Mouse (Mus musculus): ENCODE data around the gene H2al2a. TPM values are rescaled to one million over a fixed set of nuclear protein-coding genes. Genes with fewer than 3 reads are reported as not detected.

The H2al2a gene
- polyA plus RNA-seq, 1 experiment from 2014 or later, result not detected

DNA sequence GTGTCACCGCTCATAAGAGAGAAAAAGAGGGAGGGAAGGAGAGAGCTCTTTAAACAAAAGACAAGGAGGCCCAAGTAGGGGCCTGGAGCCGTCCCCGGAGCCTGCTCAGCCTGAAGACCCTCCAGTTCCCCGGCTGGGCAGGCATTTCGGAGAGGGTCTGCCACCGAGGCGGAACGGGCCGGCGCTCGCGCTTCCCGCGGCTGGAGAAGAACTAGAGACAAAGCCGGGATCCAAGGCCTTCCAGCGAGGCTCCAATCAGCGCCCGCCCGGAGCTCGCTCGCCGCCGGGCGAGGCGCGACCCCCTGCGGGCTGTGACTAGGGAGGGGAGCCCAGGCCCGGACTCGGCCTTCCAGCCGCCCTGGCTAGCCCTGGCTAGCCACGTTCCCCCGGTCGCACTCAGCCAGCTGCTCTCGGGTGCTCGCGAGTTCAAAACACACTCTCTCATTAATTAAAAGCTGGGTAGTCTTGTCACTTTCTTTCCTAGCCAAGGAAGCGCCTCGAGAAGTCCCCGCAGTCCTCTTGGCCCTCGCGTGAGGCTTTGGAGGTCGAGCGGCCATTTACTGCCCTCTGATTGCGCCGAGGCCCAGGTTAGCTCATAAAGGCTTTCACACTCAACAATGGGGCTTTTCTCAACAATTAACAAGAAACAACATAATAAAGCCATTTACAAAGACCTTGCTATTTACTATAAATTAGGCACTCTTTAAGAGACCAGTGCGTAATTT, 43.0 kb upstream of the H2al2a start:
- Histone ChIP-seq H3K36me3 (ENCODE audit: insufficient read depth) (no peaks in the 10 kb centered on the region), H3K4me2 (peak overlapping the region; percentile 64), H3K9ac (peak overlapping the region; percentile 58), H3K4me3 (ENCODE audit: low read depth, low read length) (peak overlapping the region; percentile 27), H3K27me3 (ENCODE audit: insufficient read depth, low read length) (no peaks in the 10 kb centered on the region), H3K9me3 (ENCODE audit: low read depth, low read length) (no peaks in the 10 kb centered on the region), H3K4me1 (ENCODE audit: insufficient read depth) (peaks cover 33% of the 10 kb centered on the region), H3K27ac (ENCODE audit: low read depth) (peak overlapping the region; percentile 48)
- DNase-seq, result peak; percentile 70
- no peak for TF ChIP-seq CTCF (IDR thresholded peaks at IDR 0.05; ENCODE audit: low read depth)
- ATAC-seq (ENCODE audit: insufficient read depth), result peak; percentile 61
- 9% methylated on average over 46 of the region's 46 CpGs for WGBS

DNA sequence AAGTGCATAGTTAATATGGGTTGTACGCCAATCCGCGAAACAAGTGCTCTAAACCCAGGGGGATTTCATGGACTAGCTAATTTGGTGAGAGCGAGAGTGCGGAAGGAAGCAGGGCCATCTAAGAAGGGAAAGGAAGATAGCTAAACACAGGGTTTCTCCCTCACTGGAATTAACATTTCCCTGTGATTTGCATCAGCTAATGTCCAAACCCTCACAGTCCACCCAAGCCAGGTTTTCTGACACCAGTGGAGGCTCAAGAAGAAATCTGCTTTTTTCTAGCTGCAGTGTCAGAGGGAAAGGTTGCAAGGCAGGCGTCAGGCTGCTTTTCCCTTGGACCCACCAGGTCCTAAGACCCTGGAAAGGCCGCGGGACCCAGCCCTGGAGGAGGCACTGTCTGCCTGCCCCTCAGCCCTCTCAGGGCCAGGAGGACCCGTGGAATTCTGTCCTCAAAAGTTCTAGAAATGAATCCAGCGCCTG, 42.2 kb upstream of the H2al2a start:
- peak overlapping the region; percentile 48 for H3K27ac ChIP-seq (ENCODE audit: low read depth)
- no peaks in the 10 kb centered on the region for H3K9me3 ChIP-seq (ENCODE audit: low read depth, low read length)
- WGBS, result 64% methylated on average over 10 of the region's 10 CpGs
- no peaks in the 10 kb centered on the region for H3K36me3 ChIP-seq (ENCODE audit: insufficient read depth)
- H3K9ac ChIP-seq, result peak overlapping the region; percentile 58; the same call in 1 of the 2 replicates
- DNase-seq (peak; percentile 23), ATAC-seq (ENCODE audit: insufficient read depth) (no peak)
- H3K4me3 ChIP-seq (ENCODE audit: low read depth, low read length), result 0 out of 2 replicates have a peak overlapping the region, but pooled peaks have one; percentile 27
- TF ChIP-seq CTCF (IDR thresholded peaks at IDR 0.05; ENCODE audit: low read depth), result no peak
- H3K4me2 ChIP-seq, result peak overlapping the region; percentile 64; the same call in 1 of the 2 replicates
- H3K4me1 ChIP-seq (ENCODE audit: insufficient read depth), result peaks cover 30% of the 10 kb centered on the region
- no peaks in the 10 kb centered on the region for H3K27me3 ChIP-seq (ENCODE audit: insufficient read depth, low read length)

DNA sequence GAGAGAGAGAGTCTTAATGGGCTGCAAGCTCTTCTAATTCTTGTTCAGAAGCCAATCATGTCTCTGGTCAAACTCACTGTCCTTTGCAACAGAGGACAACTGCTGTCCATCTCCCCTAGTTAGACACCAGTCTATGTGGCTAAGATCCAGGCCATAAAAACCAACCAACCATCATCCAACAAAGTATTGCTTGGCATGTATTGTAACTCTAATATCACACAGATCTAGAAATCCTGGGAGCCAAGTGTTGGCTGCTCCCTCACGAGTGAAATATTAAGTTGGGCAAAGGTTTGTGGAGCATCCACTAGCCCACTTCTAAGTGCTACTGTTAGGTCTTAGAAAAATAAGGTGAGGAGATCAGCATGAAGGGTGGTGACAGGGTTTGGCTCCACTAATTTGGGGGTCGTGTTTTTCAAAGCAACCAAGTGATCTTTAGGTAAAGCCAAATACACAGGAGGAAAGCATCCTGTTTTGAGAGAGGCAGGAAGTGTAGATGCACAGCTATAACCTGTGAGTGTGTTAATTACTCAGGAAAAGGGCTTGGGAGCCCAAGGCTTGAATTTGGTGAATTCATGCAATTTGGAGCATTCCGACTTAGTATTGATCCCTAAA, 41.5 kb upstream of the H2al2a start:
- WGBS, result 65% methylated on average over 3 of the region's 3 CpGs
- DNase-seq, result peak; percentile 3

DNA sequence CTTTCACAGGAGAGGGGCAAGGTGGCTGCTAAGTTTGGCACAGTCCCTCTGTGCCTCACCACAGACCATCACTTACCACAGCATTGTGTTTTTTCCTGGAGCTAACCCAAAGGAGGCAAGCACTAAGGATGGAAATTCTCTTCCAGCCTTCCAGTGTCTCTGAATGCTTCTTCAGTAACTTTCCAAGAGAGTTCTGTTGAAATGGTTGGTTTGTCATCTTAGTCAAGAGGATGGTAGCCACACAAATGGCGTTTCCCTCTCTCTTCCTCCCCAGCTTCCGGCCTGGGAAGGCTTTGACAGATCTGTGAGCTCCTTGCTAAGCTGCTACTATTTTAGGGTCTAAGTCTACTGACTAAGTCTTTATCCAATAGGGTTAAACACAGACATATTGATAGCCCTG, 40.7 kb upstream of the H2al2a start, which contains the start of gene A930004D18Rik:
Gene A930004D18Rik (minus strand): TSS at position 247 of the 400 bp plus-strand sequence.
- H3K4me1 ChIP-seq (ENCODE audit: insufficient read depth), result peaks cover 25% of the 10 kb centered on the region
- H3K27ac ChIP-seq (ENCODE audit: low read depth), result no peak within 1 kb of the TSS
- no peak for ATAC-seq (ENCODE audit: insufficient read depth)
- DNase-seq, result peak; percentile 3
- TF ChIP-seq CTCF (IDR thresholded peaks at IDR 0.05; ENCODE audit: low read depth), result no peak
- no peaks in the 10 kb centered on the region for H3K27me3 ChIP-seq (ENCODE audit: insufficient read depth, low read length)
- no peaks in the 10 kb centered on the region for H3K9me3 ChIP-seq (ENCODE audit: low read depth, low read length)
- no peak within 1 kb of the TSS for H3K4me2 ChIP-seq
- no peaks in the 10 kb centered on the region for H3K36me3 ChIP-seq (ENCODE audit: insufficient read depth)
- H3K4me3 ChIP-seq (ENCODE audit: low read depth, low read length), result no peak within 1 kb of the TSS
- H3K9ac ChIP-seq, result no peak within 1 kb of the TSS
- 60% methylated on average over 2 of the region's 2 CpGs for WGBS

More for the DNA sequence above, 41.5 kb upstream of the H2al2a start:
- H3K4me3 ChIP-seq (ENCODE audit: low read depth, low read length), result no peak overlapping the region
- H3K27ac ChIP-seq (ENCODE audit: low read depth), result no peak overlapping the region
- no peak for ATAC-seq (ENCODE audit: insufficient read depth)
- no peaks in the 10 kb centered on the region for H3K36me3 ChIP-seq (ENCODE audit: insufficient read depth)
- H3K27me3 ChIP-seq (ENCODE audit: insufficient read depth, low read length), result no peaks in the 10 kb centered on the region
- TF ChIP-seq CTCF (IDR thresholded peaks at IDR 0.05; ENCODE audit: low read depth), result no peak
- H3K9ac ChIP-seq, result no peak overlapping the region
- no peak overlapping the region for H3K4me2 ChIP-seq
- no peaks in the 10 kb centered on the region for H3K9me3 ChIP-seq (ENCODE audit: low read depth, low read length)
- peaks cover 26% of the 10 kb centered on the region for H3K4me1 ChIP-seq (ENCODE audit: insufficient read depth)

DNA sequence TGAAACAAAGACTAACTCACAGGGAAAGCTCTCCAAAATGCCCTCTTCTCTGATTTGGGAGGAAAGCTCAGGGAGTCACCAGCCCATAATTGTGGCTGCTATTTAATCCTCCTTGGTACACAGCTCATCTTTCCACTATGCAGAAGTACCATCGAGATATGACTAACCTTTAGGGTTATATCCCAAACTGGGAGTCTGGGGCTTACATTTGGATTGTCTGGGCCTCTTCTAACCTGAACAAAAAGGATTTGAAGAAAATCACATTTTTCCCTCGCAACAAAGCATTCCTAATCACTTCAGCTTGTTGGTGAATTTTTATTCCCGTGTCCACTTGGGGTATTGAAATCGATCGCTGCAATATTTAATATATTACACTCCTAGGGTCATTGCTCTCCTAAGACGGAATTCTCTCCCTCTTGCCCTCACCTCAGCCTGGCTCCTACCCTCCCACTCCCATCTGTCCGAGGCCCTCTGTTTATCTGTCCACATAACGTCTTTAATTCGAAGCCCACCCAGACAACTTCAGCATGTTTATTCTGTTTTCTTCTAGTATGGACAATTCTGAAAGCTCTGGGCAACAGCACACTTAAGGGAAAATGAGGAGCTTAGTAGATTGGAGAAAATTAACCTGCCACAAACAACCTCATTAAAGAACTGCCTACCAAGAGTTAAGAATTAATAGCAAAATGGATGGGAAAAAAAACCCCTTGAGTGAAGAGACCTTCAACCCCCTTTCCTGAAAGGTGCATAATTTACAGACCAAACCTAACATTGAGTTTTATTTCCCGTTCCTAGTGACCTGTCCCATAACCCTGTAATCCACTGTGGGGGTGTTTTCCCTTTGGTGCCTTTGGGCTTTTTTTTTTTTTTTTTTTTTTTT, 37.9 kb upstream of the H2al2a start:
- Histone ChIP-seq H3K9me3 (ENCODE audit: low read depth, low read length) (no peaks in the 10 kb centered on the region), H3K4me1 (ENCODE audit: insufficient read depth) (peaks cover 16% of the 10 kb centered on the region), H3K4me2 (no peak overlapping the region), H3K36me3 (ENCODE audit: insufficient read depth) (no peaks in the 10 kb centered on the region), H3K27ac (ENCODE audit: low read depth) (no peak overlapping the region), H3K4me3 (ENCODE audit: low read depth, low read length) (no peak overlapping the region), H3K9ac (no peak overlapping the region), H3K27me3 (ENCODE audit: insufficient read depth, low read length) (no peaks in the 10 kb centered on the region)
- 72% methylated on average over 10 of the region's 10 CpGs for WGBS
- TF ChIP-seq CTCF (IDR thresholded peaks at IDR 0.05; ENCODE audit: low read depth), result no peak
- no peak for ATAC-seq (ENCODE audit: insufficient read depth)
- no peak for DNase-seq

DNA sequence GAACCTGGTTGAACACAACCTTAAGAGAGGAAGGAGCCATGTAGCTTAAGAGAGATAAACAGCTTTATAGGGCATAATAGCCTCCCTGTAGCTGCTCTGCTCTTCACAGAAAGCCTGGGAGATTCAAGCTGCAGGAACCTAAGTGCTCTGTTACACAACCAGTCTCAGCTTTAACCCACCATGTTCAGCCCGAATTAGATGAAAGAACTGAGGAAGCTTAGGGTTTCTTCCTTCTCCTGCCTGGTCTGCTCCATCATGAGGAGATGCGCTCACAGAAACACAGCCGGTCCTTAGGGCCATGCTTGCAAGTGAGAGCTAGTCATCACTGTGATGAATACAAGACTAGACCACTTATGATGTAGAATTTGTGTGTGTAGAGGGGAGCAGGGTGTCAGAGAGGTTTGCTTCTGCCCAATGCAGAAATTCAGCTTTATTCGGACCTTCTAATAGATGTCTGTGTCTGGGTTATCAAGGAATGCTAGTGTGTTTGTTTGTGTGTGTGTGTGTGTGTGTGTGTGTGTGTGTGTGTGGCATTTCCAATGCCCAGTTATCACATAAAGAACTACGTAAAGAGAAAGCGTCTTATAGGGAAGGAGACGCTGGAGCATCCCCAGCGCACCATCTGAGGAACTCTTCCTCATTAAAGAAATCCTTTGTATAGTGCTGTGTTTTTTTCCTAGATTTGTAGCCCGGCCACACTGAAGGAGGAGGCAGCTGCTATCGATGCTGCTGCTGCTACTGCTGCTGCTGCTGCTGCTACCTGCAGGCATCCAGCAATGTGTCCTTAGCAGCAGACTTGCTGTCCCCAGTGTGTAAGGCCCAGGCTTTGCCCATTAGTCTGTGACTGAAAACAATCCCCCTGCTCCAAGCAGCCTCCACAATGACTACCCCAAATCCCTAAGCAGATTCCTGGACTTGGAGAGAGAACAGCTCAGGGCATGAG, 36.7 kb upstream of the H2al2a start:
- WGBS, result 70% methylated on average over 10 of the region's 10 CpGs
- Histone ChIP-seq H3K4me1 (ENCODE audit: insufficient read depth) (peaks cover 14% of the 10 kb centered on the region; the same call in 1 of the 2 replicates), H3K9me3 (ENCODE audit: low read depth, low read length) (no peaks in the 10 kb centered on the region), H3K4me3 (ENCODE audit: low read depth, low read length) (no peak overlapping the region), H3K27ac (ENCODE audit: low read depth) (no peak overlapping the region), H3K36me3 (ENCODE audit: insufficient read depth) (no peaks in the 10 kb centered on the region), H3K27me3 (ENCODE audit: insufficient read depth, low read length) (no peaks in the 10 kb centered on the region), H3K4me2 (no peak overlapping the region), H3K9ac (no peak overlapping the region)
- TF ChIP-seq CTCF (IDR thresholded peaks at IDR 0.05; ENCODE audit: low read depth), result no peak
- ATAC-seq (ENCODE audit: insufficient read depth) (no peak), DNase-seq (peak; percentile 1)
